Mouse (Mus musculus) intestine, embryonic 16.5 days (tissue): ENCODE data around the gene Cmtm6. TPM values are rescaled to one million over a fixed set of nuclear protein-coding genes. Genes with fewer than 3 reads are reported as not detected.

Experiments
- ATAC-seq: fragments of 200-750 bp; cut with Nextera tagmentation; 2 replicates; pipeline ENCODE4 v1.8.0; 2017; ENCODE audit warnings: moderate TSS enrichment, moderate library complexity
- H3K27ac ChIP-seq: fragments of 300-500 bp; sonication (generic); 2 replicates; pipeline ENCODE4 v1.5.1; 2014; ENCODE audit warnings: mild to moderate bottlenecking, low read length
- H3K27me3 ChIP-seq: fragments of 300-500 bp; sonication (generic); replicated peaks from 2 replicates; pipeline ENCODE4 v1.6.1; 2014; ENCODE audit warnings: low read length, control low read depth, mixed read lengths; ENCODE audit not compliant: control insufficient read depth, insufficient read depth
- H3K36me3 ChIP-seq: fragments of 300-500 bp; sonication (generic); 2 replicates; pipeline ENCODE4 v1.6.1; 2014; ENCODE audit warnings: low read length, control low read depth; ENCODE audit not compliant: control insufficient read depth, insufficient read depth
- H3K4me1 ChIP-seq: fragments of 300-500 bp; sonication (generic); 2 replicates; pipeline ENCODE4 v1.6.1; 2014; ENCODE audit warnings: low read length, control low read depth, mixed read lengths; ENCODE audit not compliant: control insufficient read depth, insufficient read depth
- H3K4me2 ChIP-seq: fragments of 300-500 bp; sonication (generic); 2 replicates; pipeline ENCODE4 v1.6.1; 2014; ENCODE audit warnings: low read depth, low read length, control low read depth
- H3K4me3 ChIP-seq: fragments of 300-500 bp; sonication (generic); 2 replicates; pipeline ENCODE4 v1.5.1; 2014; ENCODE audit warnings: mild to moderate bottlenecking, low read length
- H3K9ac ChIP-seq: fragments of 300-500 bp; sonication (generic); 2 replicates; pipeline ENCODE4 v1.6.1; 2014; ENCODE audit warnings: low read depth, low read length
- H3K9me3 ChIP-seq: fragments of 300-500 bp; sonication (generic); 2 replicates; pipeline ENCODE4 v1.6.1; 2016; ENCODE audit warnings: low read length, control low read depth; ENCODE audit not compliant: control insufficient read depth
- WGBS: fragments of 180-500 bp; shearing (Covaris S2); extraction: QIAGEN DNeasy Blood & Tissue Kit; methylation state at CpG from one replicate; pipeline ENCODE4 v1.1.7; 2014; 5-methylcytosine and 5-hydroxymethylcytosine counted together
- polyA plus RNA-seq: library from polyadenylated mRNA; unstranded; fragments of >200 nt; fragmentation: Nextera tagmentation; extraction: Ambion mirVana; gene quantifications from 2 replicates; pipeline ENCODE4 v1.2.1, GENCODE M21; 2015

Gene Cmtm6
- polyA plus RNA-seq, 1 experiment from 2014 or later, result 100 TPM

DNA sequence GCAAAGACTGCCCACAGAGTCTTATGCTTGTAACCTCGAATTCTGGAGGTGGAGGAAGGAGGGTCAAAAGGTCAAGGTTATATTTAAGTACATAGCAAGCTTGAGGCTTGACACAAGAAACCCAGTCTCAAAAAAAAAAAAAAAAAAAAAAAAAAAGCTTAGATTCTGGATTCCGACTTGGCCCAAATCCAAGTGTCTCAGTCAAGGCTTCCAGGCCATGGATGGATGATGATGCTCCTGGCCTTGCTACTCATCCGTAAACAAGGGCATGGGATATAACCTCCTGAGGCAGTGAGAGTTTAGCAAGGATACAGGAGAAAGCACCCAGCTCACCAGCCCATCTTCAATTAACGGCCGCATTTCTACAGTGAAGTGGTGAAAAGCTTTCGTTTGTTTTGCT is 43.7 kb downstream of the Cmtm6 start:
- peaks cover 4% of the 10 kb centered on the region; the same call in 1 of the 2 replicates for H3K4me1 ChIP-seq
- WGBS, result 64% methylated on average over 6 of the region's 6 CpGs
- no peak overlapping the region for H3K4me3 ChIP-seq
- no peak for ATAC-seq
- H3K27ac ChIP-seq, result no peak overlapping the region
- no peaks in the 10 kb centered on the region for H3K27me3 ChIP-seq
- H3K9ac ChIP-seq, result no peak overlapping the region
- H3K36me3 ChIP-seq, result peaks cover 7% of the 10 kb centered on the region
- H3K9me3 ChIP-seq, result 0 out of 2 replicates have a peak, but pooled peaks cover 6% of the 10 kb centered on the region
- no peak overlapping the region for H3K4me2 ChIP-seq

GRCm38 (mm10) chr9:114775272-114775671 is 44.4 kb downstream of the Cmtm6 start:
- H3K9ac ChIP-seq, result no peak overlapping the region
- ATAC-seq, result no peak
- no peaks in the 10 kb centered on the region for H3K27me3 ChIP-seq
- H3K27ac ChIP-seq, result no peak overlapping the region
- H3K4me3 ChIP-seq, result no peak overlapping the region
- peaks cover 9% of the 10 kb centered on the region; the same call in 1 of the 2 replicates for H3K4me1 ChIP-seq
- H3K4me2 ChIP-seq, result no peak overlapping the region
- WGBS, result 67% methylated on average over 4 of the region's 4 CpGs
- peaks cover 7% of the 10 kb centered on the region for H3K36me3 ChIP-seq
- 0 out of 2 replicates have a peak, but pooled peaks cover 6% of the 10 kb centered on the region for H3K9me3 ChIP-seq

DNA sequence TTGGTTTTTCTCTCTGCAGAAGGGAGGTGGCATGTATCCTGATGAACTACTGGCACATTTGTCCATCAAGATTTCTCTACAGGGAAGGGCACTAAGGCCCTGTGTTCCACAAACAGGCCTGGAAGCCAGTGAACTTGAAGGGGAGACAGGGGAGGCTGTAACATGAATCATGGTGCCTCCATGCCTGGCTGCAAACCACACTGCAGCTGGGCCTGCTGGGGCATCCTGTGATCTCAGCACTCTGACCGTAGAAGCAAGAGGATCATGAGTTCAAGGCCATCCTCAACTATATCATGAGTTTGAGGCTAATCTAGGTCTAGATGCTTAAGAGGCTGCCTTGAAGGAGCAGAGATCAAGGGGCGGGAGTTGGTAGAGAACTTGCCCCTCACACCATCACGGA is 45.4 kb downstream of the Cmtm6 start:
- H3K4me2 ChIP-seq, result no peak overlapping the region
- H3K36me3 ChIP-seq, result peaks cover 7% of the 10 kb centered on the region
- 0 out of 2 replicates have a peak, but pooled peaks cover 6% of the 10 kb centered on the region for H3K9me3 ChIP-seq
- H3K4me1 ChIP-seq, result peaks cover 13% of the 10 kb centered on the region; the same call in 1 of the 2 replicates
- no peak overlapping the region for H3K27ac ChIP-seq
- no peak overlapping the region for H3K4me3 ChIP-seq
- H3K27me3 ChIP-seq, result no peaks in the 10 kb centered on the region
- ATAC-seq, result no peak
- WGBS, result 92% methylated on average over 3 of the region's 3 CpGs
- no peak overlapping the region for H3K9ac ChIP-seq

- no peak overlapping the region for H3K4me3 ChIP-seq
- H3K9me3 ChIP-seq, result no peaks in the 10 kb centered on the region
- H3K27me3 ChIP-seq, result no peaks in the 10 kb centered on the region
- peaks cover 2% of the 10 kb centered on the region for H3K36me3 ChIP-seq
- peaks cover 18% of the 10 kb centered on the region; the same call in 1 of the 2 replicates for H3K4me1 ChIP-seq
- 62% methylated on average over 6 of the region's 6 CpGs for WGBS
- no peak overlapping the region for H3K4me2 ChIP-seq
- ATAC-seq, result no peak
- H3K27ac ChIP-seq, result no peak overlapping the region
- no peak overlapping the region for H3K9ac ChIP-seq
Measured at GRCm38 (mm10) chr9:114777178-114778046, 46.5 kb downstream of the Cmtm6 start.

- 77% methylated on average over 7 of the region's 7 CpGs for WGBS
- Histone ChIP-seq H3K4me1 (peaks cover 18% of the 10 kb centered on the region; the same call in 1 of the 2 replicates), H3K36me3 (no peaks in the 10 kb centered on the region)
Measured at GRCm38 (mm10) chr9:114778047-114778390, 47.1 kb downstream of the Cmtm6 start.

GRCm38 (mm10) chr9:114778877-114779276 is 48.0 kb downstream of the Cmtm6 start:
- no peaks in the 10 kb centered on the region for H3K27me3 ChIP-seq
- H3K27ac ChIP-seq, result no peak overlapping the region
- no peak overlapping the region for H3K4me2 ChIP-seq
- no peak overlapping the region for H3K9ac ChIP-seq
- peaks cover 18% of the 10 kb centered on the region; the same call in 1 of the 2 replicates for H3K4me1 ChIP-seq
- 86% methylated on average over 7 of the region's 7 CpGs for WGBS
- H3K4me3 ChIP-seq, result no peak overlapping the region
- no peaks in the 10 kb centered on the region for H3K9me3 ChIP-seq
- no peaks in the 10 kb centered on the region for H3K36me3 ChIP-seq
- no peak for ATAC-seq

More at GRCm38 (mm10) chr9:114778047-114778390, 47.1 kb downstream of the Cmtm6 start:
- Histone ChIP-seq H3K9ac (no peak overlapping the region), H3K27ac (no peak overlapping the region), H3K4me3 (no peak overlapping the region), H3K9me3 (no peaks in the 10 kb centered on the region), H3K27me3 (no peaks in the 10 kb centered on the region), H3K4me2 (no peak overlapping the region)
- no peak for ATAC-seq

DNA sequence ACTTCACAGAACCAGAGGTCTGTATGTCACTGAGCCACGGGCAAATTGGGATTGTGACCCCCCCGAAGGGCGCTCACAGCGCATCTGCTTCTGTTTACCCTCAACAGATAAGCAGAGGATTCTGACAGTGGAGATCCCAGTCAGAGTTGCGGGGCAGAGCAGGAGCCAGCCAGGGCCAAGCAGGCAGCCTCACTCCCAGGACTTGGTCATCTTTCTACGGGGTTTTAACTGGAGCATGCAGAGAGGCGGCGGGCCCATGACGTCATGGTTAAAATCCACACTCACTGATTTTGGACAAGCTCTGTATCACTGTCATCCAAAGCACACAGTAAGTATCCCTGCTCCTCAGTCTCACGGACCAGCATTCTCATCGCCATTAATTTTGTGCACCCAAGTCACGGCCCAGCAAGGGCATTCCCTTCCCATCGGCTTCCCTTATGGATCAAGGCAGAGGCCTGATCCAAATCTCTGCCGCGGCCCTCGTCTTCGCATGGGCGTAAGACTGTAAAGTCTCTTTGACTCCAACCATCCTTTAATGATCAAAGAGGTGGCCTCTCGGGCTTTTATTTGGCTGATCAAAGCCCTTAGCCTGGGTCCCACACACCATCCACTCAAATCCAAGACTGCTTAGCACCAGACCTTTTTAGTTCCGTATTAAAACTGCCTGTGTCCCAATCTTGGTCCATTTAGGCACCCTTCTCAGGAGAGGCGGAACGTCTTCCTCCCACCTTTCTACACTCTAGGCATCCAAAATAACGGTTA is 49.2 kb downstream of the Cmtm6 start:
- Histone ChIP-seq H3K4me1 (peaks cover 16% of the 10 kb centered on the region), H3K27ac (peak overlapping the region; percentile 80; the same call in 1 of the 2 replicates), H3K9me3 (no peaks in the 10 kb centered on the region), H3K27me3 (no peaks in the 10 kb centered on the region), H3K4me3 (peak overlapping the region; percentile 71), H3K36me3 (no peaks in the 10 kb centered on the region), H3K9ac (peak overlapping the region; percentile 82), H3K4me2 (peak overlapping the region; percentile 91)
- 0 out of 2 replicates have a peak, but pooled peaks have one; percentile 3 for ATAC-seq
- 38% methylated on average over 23 of the region's 23 CpGs for WGBS

GRCm38 (mm10) chr9:114780746-114781525 is 50.0 kb downstream of the Cmtm6 start:
- peak; percentile 66 for ATAC-seq
- H3K36me3 ChIP-seq, result no peaks in the 10 kb centered on the region
- peaks cover 22% of the 10 kb centered on the region for H3K4me1 ChIP-seq
- peak overlapping the region; percentile 82 for H3K9ac ChIP-seq
- no peaks in the 10 kb centered on the region for H3K9me3 ChIP-seq
- WGBS, result 2% methylated on average over 36 of the region's 38 CpGs
- peak overlapping the region; percentile 71 for H3K4me3 ChIP-seq
- H3K27me3 ChIP-seq, result no peaks in the 10 kb centered on the region
- H3K4me2 ChIP-seq, result peak overlapping the region; percentile 91
- H3K27ac ChIP-seq, result peak overlapping the region; percentile 80
